Mouse (Mus musculus) CH12F3 (cell line): ENCODE results near the gene Pax3.

Source experiments
- in situ Hi-C: fragments of 300-500 bp; cut with MboI; formaldehyde crosslinking; loops from 2 replicates; pipeline ENCODE4 v1.14.3; 2020; ENCODE audit warnings: low sequenced_read_pairs

Pax3 gene

GRCm38 (mm10) chr1:78196751-78197311, at the start of gene Pax3:
Pax3 (minus strand) TSS chr1:78197134.
- in situ Hi-C loops, result no loop called here

DNA sequence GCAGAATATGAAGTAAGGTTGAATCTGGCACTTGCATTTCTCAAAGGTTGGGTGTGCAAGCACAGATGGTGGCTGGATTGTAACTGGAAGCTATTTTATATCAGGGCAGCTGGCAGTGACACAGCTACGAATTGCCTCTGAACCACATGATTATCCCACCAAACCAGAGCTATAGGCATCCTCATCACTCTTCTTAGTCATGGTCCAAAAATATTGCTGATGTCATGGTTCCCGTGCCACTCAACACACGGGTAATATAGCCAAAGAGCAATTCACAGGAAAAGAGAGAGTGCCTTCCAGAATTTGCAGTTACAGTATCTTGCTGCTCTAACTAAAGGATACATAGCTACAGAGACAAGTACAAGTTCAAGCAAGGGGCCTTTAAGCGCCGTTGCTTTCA, 37.4 kb upstream of the Pax3 start:
- in situ Hi-C loops, result no loop called here

GRCm38 (mm10) chr1:78231901-78232546, 35.1 kb upstream of the Pax3 start:
- in situ Hi-C loops, result no loop called here

- in situ Hi-C loops, result no loop called here
These were observed 32.9 kb upstream of the Pax3 start for GRCm38 (mm10) chr1:78229801-78230200.

- in situ Hi-C loops, result no loop called here
These were observed 31.8 kb upstream of the Pax3 start for GRCm38 (mm10) chr1:78228771-78229170.

GRCm38 (mm10) chr1:78218057-78218780, 21.3 kb upstream of the Pax3 start:
- in situ Hi-C loops, result no loop called here

- in situ Hi-C loops, result no loop called here
These were observed 20.5 kb upstream of the Pax3 start for GRCm38 (mm10) chr1:78217151-78218034.

DNA sequence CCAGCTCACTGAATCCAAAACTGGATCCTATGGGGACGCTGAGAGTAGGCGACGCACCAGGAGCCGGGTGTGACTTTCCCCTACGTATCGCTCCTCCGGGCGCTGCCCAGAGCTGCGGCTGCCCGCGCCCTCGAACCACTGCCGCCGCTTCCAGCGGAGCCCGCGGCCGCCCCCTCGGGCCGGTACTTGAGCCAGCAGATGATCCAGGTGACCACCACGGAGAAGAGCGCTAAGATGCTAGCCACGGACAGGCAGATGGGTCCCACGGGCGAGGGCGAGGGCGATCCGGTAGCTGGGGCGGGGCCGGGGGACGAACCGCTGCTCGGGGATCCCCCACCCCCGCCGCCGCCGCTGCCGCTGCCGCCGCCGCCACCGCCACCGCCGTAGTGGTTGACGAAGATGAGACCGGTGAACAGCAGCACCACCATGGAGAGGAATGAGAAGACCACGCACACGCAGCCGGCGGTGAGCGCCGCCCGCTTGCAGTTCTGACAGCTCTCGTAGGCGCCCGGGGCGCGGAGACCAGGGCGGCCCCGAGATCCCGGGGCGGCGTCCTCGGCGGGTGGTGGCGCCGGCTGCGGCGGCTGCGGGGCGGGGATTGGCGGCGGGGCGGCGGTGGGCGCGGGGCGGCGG, 19.7 kb upstream of the Pax3 start:
- in situ Hi-C loops, result no loop called here

GRCm38 (mm10) chr1:78215749-78216508, 19.0 kb upstream of the Pax3 start:
- in situ Hi-C loops, result no loop called here

DNA sequence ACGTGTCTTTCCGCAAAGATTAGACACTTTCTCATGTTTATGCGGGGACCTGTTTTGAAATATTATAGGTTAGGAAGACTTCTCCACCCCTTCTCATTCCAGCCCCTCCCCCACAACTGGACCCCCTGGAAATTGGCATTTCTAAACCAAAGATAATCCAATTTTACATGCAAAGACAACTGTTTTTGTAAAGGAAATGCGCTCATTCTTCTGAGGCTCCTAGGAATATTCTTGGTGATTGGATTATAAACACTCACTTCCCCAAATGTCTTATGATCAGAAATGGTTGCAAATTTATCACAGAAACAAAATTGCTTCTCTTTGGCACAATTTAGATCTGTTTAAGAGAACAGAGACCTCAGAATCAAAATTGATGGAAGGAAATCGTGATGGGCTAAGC, 14.1 kb upstream of the Pax3 start:
- in situ Hi-C loops, result no loop called here

- in situ Hi-C loops, result no loop called here
These were observed 13.6 kb upstream of the Pax3 start for GRCm38 (mm10) chr1:78210568-78210967.

DNA sequence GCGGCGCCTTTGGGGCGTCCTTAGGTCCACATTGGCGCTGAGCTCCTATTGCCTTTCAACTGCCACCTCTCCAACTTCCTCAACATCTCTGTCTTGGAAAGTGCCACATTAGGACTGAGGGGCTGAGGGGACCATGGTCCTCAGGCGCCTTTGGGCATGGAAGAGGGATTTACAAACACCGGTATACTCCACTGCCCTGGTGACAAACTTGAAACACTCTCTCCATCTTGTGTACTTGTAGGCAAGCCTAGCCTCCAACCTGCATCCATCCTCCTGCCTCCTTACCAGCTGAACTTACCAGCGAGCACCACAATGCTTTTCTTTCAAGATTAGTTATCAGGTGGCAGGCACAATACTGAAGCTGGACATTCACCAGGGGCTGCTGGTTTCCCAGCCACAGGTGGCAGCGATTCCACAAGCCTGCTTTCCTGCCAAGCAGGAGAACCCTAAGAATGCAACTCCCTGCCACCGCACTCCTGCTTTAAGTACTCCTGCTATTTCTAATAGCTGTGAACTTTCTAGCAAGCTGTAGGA, 11.4 kb upstream of the Pax3 start:
- in situ Hi-C loops, result no loop called here

- in situ Hi-C loops, result no loop called here
These were observed 7.4 kb upstream of the Pax3 start for GRCm38 (mm10) chr1:78204341-78204740.

DNA sequence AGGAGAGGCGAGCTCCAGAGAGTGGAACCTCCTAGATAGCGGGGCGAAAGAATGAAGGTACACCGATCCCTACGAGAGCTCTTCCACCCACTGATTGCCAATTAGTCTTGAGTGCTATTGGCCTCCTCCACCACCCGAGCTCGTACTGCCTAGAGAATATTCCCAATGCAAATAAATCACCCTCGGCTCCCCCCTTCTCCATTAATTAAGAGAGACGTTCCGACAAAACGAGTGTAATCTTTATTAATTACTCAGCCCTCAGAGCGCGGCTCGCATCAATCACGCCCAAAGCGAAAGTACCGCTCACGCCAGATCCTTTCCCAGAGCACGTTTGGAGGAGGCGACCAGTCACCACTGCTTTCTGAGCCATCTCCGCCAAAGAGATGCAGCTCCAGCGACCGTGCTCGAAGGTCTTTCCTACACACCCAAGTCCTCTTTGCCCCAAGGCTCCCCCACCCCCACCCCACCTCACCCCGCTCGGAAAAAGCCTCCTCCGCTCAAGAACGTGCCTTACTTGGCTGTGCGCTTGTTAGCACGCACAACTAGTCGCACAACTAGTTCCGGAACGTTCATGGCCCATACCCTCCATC, 6.8 kb upstream of the Pax3 start:
- in situ Hi-C loops, result no loop called here

GRCm38 (mm10) chr1:78203086-78203614, 6.2 kb upstream of the Pax3 start:
- in situ Hi-C loops, result no loop called here

DNA sequence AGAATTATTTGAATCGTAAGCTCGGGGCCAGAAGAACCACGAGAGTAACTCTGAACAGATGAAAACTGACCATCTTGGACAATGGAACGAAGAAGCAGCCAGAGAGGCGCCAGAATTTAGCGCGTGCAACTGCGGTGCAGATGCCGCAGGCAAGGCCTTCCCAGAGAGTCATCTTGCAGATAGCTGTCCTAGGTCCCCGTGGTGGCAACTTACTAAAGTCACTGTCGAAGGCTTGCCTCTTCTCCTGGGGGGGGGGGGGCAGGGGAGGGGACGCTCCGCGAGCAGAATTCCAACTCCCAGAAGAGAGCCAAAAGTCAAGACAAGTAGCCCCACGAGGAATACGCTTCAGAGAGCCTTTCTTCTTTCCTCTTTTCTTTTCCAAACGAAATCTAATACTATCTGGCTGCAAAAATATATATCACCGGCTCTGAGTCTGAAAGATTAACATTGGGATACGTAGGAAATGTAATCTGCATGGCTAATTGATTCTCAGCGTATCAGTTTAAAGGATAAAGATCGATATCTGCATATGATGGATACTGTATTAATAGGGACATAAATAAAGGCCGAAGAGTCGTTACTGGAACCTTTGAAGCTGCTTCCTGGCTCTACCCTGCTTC, 5.6 kb upstream of the Pax3 start:
- in situ Hi-C loops, result no loop called here

- in situ Hi-C loops, result no loop called here
These were observed 4.5 kb upstream of the Pax3 start for GRCm38 (mm10) chr1:78201251-78202010.

DNA sequence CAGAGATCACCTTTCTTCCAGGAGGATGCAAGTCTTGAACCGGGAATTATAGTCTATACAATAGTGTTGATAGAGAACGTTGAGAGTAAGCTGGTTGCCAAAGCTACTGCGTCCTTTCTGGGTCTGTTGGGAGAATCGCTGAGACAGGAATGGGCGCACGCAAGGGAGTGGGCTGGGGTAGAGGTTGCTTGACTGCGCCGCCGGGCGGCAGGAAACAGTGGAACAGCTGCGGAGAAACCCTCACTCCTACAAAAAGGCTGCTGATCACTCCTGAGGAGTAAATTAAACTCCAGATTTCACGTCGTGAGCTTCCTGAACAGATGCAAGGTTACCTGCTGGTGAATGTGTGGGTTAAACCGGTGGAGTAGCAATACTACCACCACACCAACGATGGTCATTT, 3.3 kb upstream of the Pax3 start:
- in situ Hi-C loops, result no loop called here
